Mouse (Mus musculus): ENCODE data around the gene Mrvi1. TPM values are rescaled to one million over a fixed set of nuclear protein-coding genes. Genes with fewer than 3 reads are reported as not detected.
A peak's percentile ranks its signal among the peaks of the same experiment; 100 is the strongest.
"Not testable (repeated sequence)": the region's sequence is repeated elsewhere in the genome, so short reads cannot be mapped to it uniquely, and the experiment has no call there.

Mrvi1 gene
- polyA plus RNA-seq, 1 experiment = 18.0 TPM

DNA sequence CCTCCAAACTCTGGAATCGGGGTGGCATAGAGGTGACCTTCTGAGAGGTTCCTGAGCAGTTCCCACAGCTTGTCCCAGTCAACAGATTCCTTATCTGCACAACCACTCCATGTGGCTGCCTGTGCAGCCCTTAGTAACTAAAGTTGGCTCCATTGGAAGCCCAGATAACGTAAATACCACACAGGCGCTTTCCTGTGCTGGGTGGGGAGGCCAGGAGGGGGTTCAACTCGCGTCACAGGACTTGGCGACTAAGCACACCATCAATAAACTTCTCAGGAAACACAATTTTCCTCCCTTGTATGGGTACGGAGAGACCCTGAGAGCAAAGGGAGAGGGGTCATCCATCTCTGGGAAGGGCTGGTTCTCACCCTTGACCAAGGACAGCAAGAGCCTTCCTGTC lies 79.0 kb downstream of the Mrvi1 start:
- 82% methylated on average over 7 of the region's 7 CpGs for WGBS
- no peak for DNase-seq (ENCODE audit: low read depth, low spot score)

DNA sequence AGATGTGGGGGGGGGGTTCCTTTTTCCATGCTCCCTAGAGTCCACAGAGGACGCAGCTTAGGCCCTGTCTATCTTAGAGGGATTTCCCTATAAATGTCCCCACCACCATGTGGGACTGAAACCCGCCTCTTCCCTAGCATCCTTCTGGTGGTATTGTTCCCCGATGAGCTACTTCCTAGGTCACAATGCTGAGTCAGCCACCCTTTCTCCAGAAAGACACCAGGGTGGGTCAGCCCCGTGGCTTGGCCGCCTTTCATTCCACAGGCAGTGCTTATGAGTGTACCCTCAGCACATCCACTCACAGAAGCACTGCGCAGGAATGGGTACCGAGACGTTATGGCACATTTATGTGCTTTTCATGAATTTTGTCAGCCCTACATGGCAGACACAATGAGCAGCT lies 85.1 kb downstream of the Mrvi1 start:
- 95% methylated on average over 8 of the region's 8 CpGs for WGBS
- no peak for DNase-seq (ENCODE audit: low read depth, low spot score)

DNA sequence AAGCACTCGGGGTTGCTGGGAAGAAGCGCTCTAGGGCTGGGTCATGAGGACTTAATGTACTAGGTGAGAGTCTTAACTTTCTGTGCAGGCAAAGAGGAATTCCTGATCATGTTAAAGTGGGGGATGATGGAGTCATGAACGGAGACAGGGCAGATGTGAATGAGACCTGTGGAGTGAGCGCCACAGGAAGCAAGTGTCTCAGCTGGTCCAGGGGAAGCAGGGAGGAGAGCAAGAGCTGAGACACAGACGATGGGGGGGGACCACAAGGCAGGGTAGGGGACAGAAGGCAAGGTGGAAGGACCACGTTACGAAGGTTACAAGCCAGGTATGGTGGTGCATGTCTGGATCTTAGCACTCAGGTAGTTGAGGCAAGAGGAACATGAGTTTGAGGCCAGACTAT lies 85.8 kb downstream of the Mrvi1 start:
- no peak for DNase-seq (ENCODE audit: low read depth, low spot score)
- 91% methylated on average over 7 of the region's 7 CpGs for WGBS

DNA sequence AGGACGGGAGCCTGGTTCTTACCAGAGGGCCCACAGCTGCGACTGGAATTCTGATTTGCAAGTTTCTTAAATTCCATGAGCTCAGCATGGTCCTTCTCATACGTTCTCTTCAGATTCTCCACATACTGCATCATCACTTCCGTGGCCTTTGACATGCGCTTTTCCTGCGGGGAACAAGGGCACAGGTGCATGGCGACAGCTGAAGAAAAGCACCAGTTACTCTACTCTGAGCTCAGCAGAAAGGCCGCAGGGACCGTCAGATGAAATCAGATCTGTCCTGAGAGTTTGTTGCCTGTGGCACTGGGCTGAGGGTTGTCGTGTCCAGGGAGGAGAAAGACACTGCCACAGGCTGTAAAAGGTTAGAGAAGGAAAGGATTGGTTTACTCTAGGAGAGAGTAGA lies 86.5 kb downstream of the Mrvi1 start:
- DNase-seq (ENCODE audit: low read depth, low spot score) = not testable (repeated sequence)
- WGBS = 93% methylated on average over 10 of the region's 10 CpGs

DNA sequence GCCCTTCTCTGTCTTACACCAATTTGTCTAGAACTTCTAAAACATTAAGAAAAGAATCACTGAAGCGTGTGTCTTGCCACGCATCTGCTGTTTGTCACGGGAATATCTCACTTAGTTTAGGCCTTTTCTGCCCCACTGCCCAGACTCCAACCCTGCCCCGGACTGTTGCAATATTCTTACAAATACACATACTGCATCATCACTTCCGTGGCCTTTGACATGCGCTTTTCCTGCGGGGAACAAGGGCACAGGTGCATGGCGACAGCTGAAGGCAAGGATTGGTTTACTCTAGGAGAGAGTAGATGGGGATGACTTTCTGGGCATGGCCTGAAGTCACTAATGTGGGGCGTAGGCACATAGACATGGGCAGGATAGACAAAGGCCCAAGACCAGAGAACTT lies 87.6 kb downstream of the Mrvi1 start:
- DNase-seq (ENCODE audit: low read depth, low spot score) = no peak
- 40% methylated on average over 9 of the region's 9 CpGs for WGBS

DNA sequence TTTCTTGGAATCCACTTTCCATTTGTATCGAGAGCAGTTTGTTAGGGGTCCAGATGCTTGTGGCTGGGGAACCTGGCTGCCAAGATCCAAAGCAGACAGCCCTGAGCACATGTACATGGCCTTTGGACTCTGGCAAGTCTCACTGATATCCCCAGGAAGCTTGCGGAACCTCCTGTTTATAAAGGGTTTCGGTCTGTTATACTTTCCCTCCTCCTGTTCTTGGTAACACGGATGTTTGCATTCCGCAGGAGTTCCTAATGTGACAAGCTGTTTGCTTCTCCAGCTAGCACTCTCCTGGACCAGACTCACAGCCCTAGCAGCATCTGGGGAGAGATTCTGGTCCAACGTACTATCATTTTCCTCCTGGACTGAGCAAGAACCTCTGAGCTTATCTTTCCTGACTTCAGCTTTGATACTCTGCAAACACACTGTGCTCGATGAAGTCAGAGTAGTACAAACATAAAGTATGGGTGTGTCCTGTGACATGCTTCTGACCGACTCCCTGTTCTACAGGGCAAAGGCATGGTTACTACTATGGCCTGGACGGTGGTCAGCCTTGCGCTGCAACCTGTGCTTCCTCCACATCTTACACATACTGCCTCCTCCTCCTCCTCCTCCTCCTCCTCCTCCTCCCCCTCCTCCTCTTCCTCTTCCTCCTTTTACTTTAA lies 88.2 kb downstream of the Mrvi1 start:
- DNase-seq (ENCODE audit: low read depth, low spot score) = peak; percentile 74
- WGBS = 11% methylated on average over 10 of the region's 10 CpGs

DNA sequence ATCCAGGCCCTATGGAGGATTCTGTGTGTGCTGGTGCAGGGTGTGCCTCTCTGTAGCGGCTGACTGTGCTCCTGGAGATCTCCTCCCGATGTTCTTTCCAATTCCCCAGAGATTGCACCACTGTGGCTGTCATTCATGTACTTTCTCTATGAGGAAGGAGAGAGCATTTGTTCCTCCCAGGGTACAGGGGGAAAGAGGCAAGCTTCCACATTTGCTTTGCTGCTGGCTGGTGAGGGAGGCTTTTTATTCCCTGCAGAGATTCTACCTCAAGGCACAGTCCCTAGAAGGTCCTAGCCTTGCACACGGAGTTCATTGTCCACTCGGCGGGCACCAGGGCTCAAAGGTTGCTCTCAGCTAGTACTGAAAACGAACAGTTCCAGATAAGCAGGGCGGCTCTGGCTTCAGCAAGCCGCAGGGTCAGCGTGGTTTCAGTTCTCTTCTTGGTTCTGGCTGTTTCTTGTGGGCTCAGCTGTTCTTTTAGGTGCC lies 90.7 kb downstream of the Mrvi1 start:
- peak; percentile 50 for DNase-seq (ENCODE audit: low read depth, low spot score)
- 32% methylated on average over 9 of the region's 9 CpGs for WGBS

DNA sequence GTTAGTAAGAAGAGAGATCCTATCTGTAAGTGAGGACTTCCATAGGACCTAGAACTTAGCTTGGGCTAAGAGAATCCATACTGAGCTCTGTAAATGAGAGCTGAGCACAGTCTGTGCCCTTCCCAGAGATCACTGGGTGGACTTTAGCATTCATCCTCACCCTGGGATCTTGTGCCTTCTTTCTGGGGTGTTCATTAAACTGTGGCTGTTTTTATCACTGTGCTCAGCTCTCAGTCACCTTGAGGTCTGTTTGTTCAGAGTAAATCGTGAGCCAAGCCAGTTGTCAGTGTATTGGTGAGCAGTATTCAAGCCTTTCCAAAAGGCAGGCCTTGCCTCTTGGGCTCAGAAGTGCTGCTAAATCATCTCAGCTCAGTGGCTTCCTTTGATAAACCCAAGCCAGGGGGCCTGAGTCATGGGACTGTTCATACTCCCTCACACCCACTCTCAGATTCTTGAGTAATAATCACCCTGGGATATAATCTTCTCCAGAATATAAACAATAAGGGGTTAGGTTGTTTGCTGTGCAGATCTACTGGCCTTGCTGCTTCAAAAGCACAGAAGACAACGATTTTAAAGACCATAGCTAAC lies 100.4 kb downstream of the Mrvi1 start:
- WGBS = 17% methylated on average over 2 of the region's 2 CpGs
- no peak for DNase-seq (ENCODE audit: low read depth, low spot score)

DNA sequence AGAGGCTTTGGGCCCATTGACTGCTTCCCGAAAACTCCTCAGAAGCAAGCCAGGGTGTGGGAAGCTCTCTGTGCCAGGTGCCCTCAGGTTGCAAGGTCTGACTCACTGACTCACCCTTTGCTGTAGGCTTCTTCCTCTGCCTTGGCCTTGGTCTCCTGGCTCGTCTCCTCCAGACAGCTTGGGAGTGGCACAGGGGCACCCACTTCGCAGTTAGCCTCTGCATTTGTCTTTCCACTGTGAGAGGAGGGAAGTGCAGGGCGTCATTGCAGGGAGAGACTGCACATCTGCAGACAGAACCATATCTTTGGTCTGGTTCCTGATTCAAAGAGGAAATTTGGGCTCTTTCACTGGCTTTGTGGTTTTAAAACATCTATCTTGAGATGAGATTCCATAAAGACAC lies 104.2 kb downstream of the Mrvi1 start:
- no peak for DNase-seq (ENCODE audit: low read depth, low spot score)
- 38% methylated on average over 4 of the region's 4 CpGs for WGBS

DNA sequence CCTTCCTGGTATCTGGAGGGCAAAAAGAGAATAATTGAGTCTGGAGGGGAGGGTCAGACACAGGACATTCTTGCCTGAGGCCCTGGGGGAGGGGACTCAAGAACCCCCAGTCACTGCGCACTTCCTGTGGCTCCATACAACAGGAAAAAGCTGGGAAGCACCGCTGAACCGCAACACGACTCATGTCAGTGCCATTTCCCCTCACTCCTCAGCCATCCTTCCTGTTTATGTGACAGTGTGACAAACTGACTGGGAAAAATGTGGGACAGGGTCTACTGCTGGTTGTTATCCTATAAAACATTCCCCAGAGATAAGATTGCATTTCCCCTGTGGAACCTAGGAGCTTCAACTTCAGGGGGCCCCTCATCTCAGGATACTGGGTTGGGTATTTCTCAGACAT lies 105.3 kb downstream of the Mrvi1 start:
- 83% methylated on average over 4 of the region's 4 CpGs for WGBS
- no peak for DNase-seq (ENCODE audit: low read depth, low spot score)

DNA sequence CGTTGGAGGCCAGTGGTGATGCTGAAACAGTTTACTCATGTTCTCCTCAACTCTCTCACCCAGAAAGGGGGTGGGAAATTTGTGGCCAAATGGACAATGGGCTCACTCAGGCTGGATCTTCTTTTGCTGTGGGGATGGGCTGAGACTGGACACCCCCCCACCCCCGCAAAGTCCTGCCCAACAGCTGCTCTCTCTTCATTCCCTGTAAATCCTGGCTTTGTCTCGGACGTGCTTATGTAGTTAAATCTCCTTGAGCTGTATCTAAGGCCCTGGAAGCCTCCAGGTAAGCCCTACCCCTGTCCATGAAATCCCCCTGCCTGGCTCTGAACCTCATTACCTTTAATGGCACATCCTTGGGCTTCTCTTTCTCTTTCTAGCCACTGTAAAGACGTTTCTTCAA lies 113.5 kb downstream of the Mrvi1 start:
- DNase-seq (ENCODE audit: low read depth, low spot score) = no peak
- 89% methylated on average over 5 of the region's 5 CpGs for WGBS

DNA sequence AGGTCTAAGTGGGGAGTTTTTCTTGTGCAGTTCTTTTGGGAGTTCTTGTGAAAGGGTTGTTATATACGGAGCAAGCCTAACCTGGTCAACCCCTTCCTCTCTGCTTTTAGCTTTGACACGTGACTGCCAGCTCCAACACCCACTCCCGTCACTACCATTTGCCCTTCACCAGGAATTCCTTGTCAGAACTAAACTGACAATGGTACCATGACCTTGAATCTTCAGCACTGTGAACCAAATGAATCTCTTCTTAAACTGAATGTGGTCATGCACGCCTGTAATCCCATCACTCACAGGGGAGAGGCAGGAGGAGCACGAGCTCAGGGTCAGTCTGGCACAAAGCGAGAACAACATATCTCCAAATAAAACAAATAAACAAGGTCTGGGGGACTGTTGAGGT lies 115.1 kb downstream of the Mrvi1 start:
- no peak for DNase-seq (ENCODE audit: low read depth, low spot score)
- WGBS = 97% methylated on average over 6 of the region's 6 CpGs

DNA sequence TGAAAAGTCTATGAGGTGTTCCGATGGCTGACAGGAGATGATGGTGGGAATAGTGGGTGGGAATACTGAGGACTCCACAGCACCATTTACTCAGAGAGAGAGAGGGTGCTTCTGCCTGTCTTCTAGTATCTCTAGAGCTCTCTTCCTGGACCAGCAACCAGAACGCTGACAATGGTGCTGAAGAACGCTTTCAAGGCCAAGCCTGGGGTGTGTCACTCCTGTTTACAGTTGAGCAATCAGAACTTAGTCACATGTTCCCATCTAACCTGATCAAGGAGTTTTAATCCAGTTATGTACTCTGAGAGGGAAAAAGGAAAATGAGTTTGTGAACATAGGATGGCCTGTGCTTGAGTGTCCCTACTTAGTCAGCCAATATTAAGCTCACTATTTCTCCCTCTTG lies 116.2 kb downstream of the Mrvi1 start:
- 28% methylated on average over 3 of the region's 3 CpGs for WGBS
- peak; percentile 88 for DNase-seq (ENCODE audit: low read depth, low spot score)

DNA sequence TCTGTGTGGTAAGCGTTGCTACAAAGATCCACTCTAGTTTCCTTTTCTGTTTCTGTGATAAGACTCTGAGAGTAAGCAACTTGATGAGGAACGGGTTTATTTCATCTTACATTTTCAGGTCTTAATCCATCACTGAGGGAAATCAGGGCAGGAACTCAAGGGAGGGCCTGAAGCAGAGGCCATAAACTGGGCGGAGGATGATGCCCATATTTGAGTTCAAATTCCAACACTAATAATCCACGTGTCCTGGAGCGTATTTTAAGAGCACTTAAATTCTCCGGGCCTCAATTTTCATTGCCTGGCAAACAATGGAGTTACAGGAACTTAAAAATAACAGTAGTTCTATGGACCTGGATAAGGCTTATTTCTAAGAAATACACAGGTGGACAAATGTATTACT lies 116.7 kb downstream of the Mrvi1 start:
- 16% methylated on average over 6 of the region's 6 CpGs for WGBS
- DNase-seq (ENCODE audit: low read depth, low spot score) = peak; percentile 89

DNA sequence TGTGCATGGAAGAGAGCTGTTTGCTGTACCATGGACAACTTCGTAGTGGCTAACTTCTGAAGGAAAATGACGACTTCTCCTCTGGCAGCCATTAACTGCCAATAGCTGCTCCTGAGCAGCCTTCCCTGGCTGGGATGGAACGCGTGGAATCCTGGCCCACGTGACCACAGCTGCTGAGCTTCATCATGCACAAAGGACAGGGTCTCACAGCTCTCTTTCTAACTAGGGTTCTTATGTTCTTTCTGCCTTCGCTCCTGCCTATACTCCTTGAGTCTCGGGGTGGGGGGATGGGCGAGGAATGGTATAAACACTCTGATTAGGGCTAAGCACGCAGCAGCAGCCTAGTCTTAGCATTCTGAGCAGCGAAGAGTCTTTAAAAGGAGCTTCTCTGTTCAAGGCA lies 117.2 kb downstream of the Mrvi1 start:
- no peak for DNase-seq (ENCODE audit: low read depth, low spot score)
- WGBS = 52% methylated on average over 10 of the region's 10 CpGs

DNA sequence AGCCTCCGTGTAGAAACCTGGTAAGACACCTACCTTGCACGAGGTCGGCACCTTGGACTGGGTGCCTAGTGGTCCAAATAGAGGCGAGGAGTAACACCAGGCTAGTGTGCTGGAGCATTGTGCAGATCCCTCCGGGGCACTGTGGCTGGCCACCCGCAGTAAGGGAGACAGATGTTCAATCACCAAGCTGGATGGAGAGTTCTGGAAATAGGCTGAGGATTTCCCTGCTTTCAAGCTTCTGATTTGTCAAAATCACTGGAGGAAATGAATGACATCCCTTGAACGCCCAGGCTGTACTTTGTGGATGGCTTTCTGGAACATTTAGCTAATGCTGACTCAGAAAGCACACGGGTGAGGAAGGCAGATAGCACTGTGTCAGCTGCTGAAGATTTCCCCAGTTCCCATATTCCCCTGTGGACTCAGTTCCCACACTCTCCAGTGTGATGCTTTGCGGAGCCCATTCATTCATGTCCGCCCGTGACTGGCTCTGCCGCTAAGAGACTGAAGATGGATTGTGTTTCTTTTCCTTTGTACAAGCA lies 119.4 kb downstream of the Mrvi1 start, which contains the start of gene Lyve1:
Gene Lyve1 (minus strand): TSS at position 489 of the 539 bp plus-strand sequence.
- no peak for DNase-seq (ENCODE audit: low read depth, low spot score)
- WGBS = 78% methylated on average over 12 of the region's 12 CpGs

DNA sequence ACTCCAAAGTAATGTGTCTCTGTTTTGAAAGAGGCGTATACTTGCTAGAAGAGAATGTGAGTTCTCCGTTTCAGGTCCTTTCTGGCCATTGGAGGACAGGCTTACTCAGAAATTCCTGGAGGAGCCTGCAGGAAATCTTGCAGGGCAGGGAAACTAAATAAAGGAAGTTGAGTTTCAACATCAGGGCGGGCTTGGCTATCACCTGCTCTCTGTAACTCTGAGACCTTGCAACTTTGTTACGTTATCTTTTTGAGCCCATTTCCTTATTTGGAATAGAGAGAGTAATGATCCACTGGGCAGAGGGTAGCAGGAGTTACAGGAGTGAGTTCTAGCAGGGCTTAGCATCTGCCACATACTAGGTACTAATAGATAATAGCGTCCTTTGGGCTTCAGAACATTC lies 122.1 kb downstream of the Mrvi1 start:
- no peak for DNase-seq (ENCODE audit: low read depth, low spot score)
- 10% methylated on average over 5 of the region's 5 CpGs for WGBS

DNA sequence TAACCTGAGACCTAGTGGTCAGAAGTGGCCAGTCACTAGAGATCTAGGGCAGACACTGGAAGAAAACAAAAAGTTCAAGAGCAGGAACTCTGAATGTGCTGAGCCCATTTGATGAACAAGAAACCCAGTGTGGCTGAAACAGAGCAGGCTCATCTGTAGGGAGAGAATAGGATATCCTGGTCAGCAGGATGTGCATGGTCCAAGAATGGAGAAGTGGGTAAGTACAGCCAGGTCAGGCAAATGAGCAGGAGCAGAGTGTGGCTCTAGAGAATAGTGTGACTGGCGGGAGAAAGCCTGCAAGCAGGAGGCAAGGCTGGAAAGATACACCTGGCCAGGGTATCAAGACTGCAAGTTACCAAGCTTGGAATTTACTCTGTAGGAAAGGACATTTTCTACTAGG lies 126.7 kb downstream of the Mrvi1 start:
- no peak for DNase-seq (ENCODE audit: low read depth, low spot score)
- 81% methylated on average over 1 of the region's 1 CpGs for WGBS

DNA sequence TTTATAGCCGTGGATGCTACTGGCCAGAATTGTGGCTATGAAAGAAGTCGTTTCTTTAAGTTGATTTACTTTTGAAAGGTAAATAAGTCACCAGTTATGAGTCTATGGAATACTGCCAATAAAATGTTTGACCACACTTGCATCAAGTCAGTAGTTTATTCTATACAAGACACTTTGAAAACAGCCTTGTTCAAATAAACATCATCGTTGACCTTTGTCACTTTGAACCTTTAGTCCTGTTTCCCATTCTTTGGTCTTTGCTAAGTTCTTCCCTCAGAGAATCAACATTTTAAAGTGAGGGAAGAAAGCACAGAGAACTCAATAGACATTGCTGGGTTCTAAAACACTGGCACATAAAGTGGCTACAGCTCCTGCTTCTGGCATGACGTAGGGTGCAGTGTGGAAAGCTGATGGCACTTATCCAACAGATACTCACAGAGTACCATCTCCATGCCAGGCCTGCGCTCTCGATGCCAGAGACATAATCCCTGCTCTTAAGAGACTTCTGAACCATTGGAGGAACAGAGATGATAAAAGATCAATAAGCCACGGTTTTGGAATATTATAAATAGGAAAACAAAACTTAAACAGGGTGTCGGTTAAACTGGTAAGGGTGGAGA lies 127.2 kb downstream of the Mrvi1 start:
- WGBS = 20% methylated on average over 8 of the region's 8 CpGs
- DNase-seq (ENCODE audit: low read depth, low spot score) = peak; percentile 76

DNA sequence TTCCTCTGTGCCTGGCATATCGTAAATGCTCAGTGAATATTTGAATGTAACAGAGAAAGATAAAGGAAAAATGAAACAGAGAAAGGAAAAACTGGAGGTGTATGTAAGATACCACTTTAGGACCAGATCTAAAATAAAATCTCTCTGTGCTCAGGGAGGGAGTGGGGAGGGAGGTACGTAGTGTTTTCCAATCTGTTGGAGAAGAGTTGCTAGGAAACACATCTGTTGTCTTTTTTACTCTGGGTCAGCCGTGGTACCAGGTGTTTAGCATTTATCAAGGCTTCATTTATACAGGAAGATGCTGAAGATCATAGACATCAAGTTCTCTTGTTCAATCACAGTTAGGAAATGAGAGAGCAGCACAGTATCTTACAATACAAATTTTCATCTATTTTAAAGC lies 127.7 kb downstream of the Mrvi1 start:
- DNase-seq (ENCODE audit: low read depth, low spot score) = no peak
- 20% methylated on average over 3 of the region's 3 CpGs for WGBS

DNA sequence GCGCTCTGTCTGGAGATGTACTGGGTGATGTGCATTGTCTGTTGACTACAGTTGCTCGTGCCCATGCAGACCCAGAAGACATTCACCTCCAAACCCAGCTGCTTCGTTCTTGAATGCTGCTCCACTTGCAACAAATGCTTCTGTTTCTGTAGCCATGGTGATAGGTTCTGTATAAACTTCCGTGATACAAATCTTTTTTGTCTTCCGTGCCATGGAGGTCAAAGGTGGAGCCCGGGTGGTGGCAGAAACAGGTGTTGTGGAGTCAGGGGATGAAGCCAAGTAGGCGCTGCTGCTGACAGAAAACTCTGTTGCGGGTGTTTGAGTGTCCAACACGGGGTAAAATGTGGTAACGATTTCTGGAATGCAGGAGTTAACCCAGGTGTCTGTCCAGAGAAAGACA lies 128.7 kb downstream of the Mrvi1 start:
- WGBS = 35% methylated on average over 10 of the region's 10 CpGs
- DNase-seq (ENCODE audit: low read depth, low spot score) = no peak

All from large intestine, adult 2 months (tissue).